26 mouse cellular contexts compared by ENCODE assay signal in genomic region chr10:17600762-17601108, GRCm38 (mm10).
A peak's percentile ranks its signal among the peaks of the same experiment; 100 is the strongest.
DNase-seq lines count a peak whose midpoint lies in the region; ATAC-seq and TF ChIP-seq lines count a peak whose summit lies in the region.
"Had no signal": no experiment of that assay in that cellular context is flagged by ENCODE, and none has a peak within 500 bp of the region (broad histone marks: within the 10 kb centered on the region; RNA-seq: fewer than 3 reads in every experiment).

No protein-coding gene starts in this region.

- peak; percentile 68; the same call in 1 of the 2 replicates for ATAC-seq in intestine, embryonic 15.5 days
- no peak for ATAC-seq in intestine, postnatal 0 days
- ATAC-seq in liver, embryonic 13.5 days (ENCODE audit: low read depth) = peak; percentile 81
- ATAC-seq in forebrain, postnatal 0 days = no peak
- ATAC-seq: hindbrain, embryonic 16.5 days; midbrain, embryonic 15.5 days; Patski had no signal

- no peak for TF ChIP-seq CTCF in intestine, postnatal 0 days (IDR thresholded peaks at IDR 0.05; ENCODE audit: low read depth)
- TF ChIP-seq CTCF in forebrain, postnatal 0 days (IDR thresholded peaks at IDR 0.05; ENCODE audit: low read depth) = no peak

- WGBS in intestine, embryonic 15.5 days = 40% methylated on average over 3 of the region's 3 CpGs
- 37% methylated on average over 3 of the region's 3 CpGs for WGBS in intestine, postnatal 0 days
- 5% methylated on average over 3 of the region's 3 CpGs for WGBS in liver, embryonic 13.5 days (ENCODE audit: insufficient replicate concordance)
- WGBS in forebrain, postnatal 0 days = 75% methylated on average over 3 of the region's 3 CpGs

- no peaks in the 10 kb centered on the region for H3K9me3 ChIP-seq in intestine, embryonic 15.5 days
- H3K9me3 ChIP-seq in intestine, postnatal 0 days (ENCODE audit: control insufficient read depth) = no peaks in the 10 kb centered on the region
- H3K9me3 ChIP-seq in liver, embryonic 13.5 days (replicated peaks) = no peaks in the 10 kb centered on the region
- H3K9me3 ChIP-seq in forebrain, postnatal 0 days (ENCODE audit: low read length) = no peaks in the 10 kb centered on the region
- H3K9me3 ChIP-seq: embryonic facial prominence, embryonic 15.5 days; forebrain, embryonic 10.5 days; midbrain, embryonic 15.5 days; neural tube, embryonic 15.5 days had no signal

- no peaks in the 10 kb centered on the region for H3K4me1 ChIP-seq in intestine, embryonic 15.5 days (replicated peaks)
- 0 out of 2 replicates have a peak, but pooled peaks cover 6% of the 10 kb centered on the region for H3K4me1 ChIP-seq in intestine, postnatal 0 days (replicated peaks; ENCODE audit: control insufficient read depth, insufficient read depth, low read length)
- peaks cover 69% of the 10 kb centered on the region for H3K4me1 ChIP-seq in liver, embryonic 13.5 days (replicated peaks)
- peaks cover 3% of the 10 kb centered on the region; the same call in 1 of the 2 replicates for H3K4me1 ChIP-seq in forebrain, postnatal 0 days (ENCODE audit: insufficient read depth)
- H3K4me1 ChIP-seq: embryonic facial prominence, embryonic 15.5 days; midbrain, embryonic 15.5 days; neural tube, embryonic 15.5 days had no signal

- H3K9ac ChIP-seq in intestine, embryonic 15.5 days = no peak overlapping the region
- no peak overlapping the region for H3K9ac ChIP-seq in intestine, postnatal 0 days (ENCODE audit: low read depth, low read length)
- H3K9ac ChIP-seq in liver, embryonic 13.5 days = peak overlapping the region; percentile 12; the same call in 1 of the 2 replicates
- no peak overlapping the region for H3K9ac ChIP-seq in forebrain, postnatal 0 days
- H3K9ac ChIP-seq: embryonic facial prominence, embryonic 15.5 days; midbrain, embryonic 15.5 days; neural tube, embryonic 15.5 days had no signal

- DNase-seq in c-Kit-positive CD71-positive TER-119-positive erythroid progenitor cells, embryonic 14.5 days (ENCODE audit: low spot score) = peak; percentile 79
- peak; percentile 75 for DNase-seq in liver, embryonic 13.5 days
- no peak for DNase-seq in cerebellum, postnatal 4 days (ENCODE audit: low spot score in 2 of 2)
- no peak for DNase-seq in forebrain, postnatal 0 days
- DNase-seq in lung, adult 18-20 months = no peak
- DNase-seq: adrenal gland, adult 8-10 months; cerebellum, adult 11 months; cerebellum, postnatal 10 days; gastrocnemius, postnatal 14 days; heart, adult 18-20 months; heart, postnatal 10 days; kidney, adult 2 months; kidney, postnatal 10 days; left cerebral cortex, postnatal 4 days; lung, postnatal 14 days; right cerebral cortex, postnatal 25 days; thymus, adult 2 months had no signal

- H3K36me3 ChIP-seq in intestine, embryonic 15.5 days = no peaks in the 10 kb centered on the region
- no peaks in the 10 kb centered on the region for H3K36me3 ChIP-seq in intestine, postnatal 0 days (ENCODE audit: control insufficient read depth, insufficient read depth)
- no peaks in the 10 kb centered on the region for H3K36me3 ChIP-seq in liver, embryonic 13.5 days
- H3K36me3 ChIP-seq in forebrain, postnatal 0 days (ENCODE audit: insufficient read depth) = no peaks in the 10 kb centered on the region
- H3K36me3 ChIP-seq: embryonic facial prominence, embryonic 15.5 days; forebrain, embryonic 10.5 days; midbrain, embryonic 15.5 days; neural tube, embryonic 15.5 days had no signal

- no peak overlapping the region for H3K4me3 ChIP-seq in intestine, embryonic 15.5 days (replicated peaks)
- no peak overlapping the region for H3K4me3 ChIP-seq in intestine, postnatal 0 days (ENCODE audit: low read depth, low read length)
- H3K4me3 ChIP-seq in liver, embryonic 13.5 days (replicated peaks) = no peak overlapping the region
- no peak overlapping the region for H3K4me3 ChIP-seq in forebrain, postnatal 0 days (ENCODE audit: low read depth, low read length)
- H3K4me3 ChIP-seq: embryonic facial prominence, embryonic 15.5 days; forebrain, embryonic 10.5 days; layer of hippocampus, adult 2 months; midbrain, embryonic 15.5 days; neural tube, embryonic 15.5 days had no signal

- H3K27me3 ChIP-seq in intestine, embryonic 15.5 days (replicated peaks) = no peaks in the 10 kb centered on the region
- H3K27me3 ChIP-seq in intestine, postnatal 0 days (replicated peaks; ENCODE audit: control insufficient read depth, insufficient read depth, low read length) = no peaks in the 10 kb centered on the region
- no peaks in the 10 kb centered on the region for H3K27me3 ChIP-seq in liver, embryonic 13.5 days
- H3K27me3 ChIP-seq in forebrain, postnatal 0 days (ENCODE audit: insufficient read depth, low read length) = no peaks in the 10 kb centered on the region
- H3K27me3 ChIP-seq: embryonic facial prominence, embryonic 15.5 days; midbrain, embryonic 15.5 days; neural tube, embryonic 15.5 days; Patski had no signal

- no peak overlapping the region for H3K4me2 ChIP-seq in intestine, embryonic 15.5 days (replicated peaks)
- H3K4me2 ChIP-seq in intestine, postnatal 0 days (replicated peaks; ENCODE audit: low read depth) = no peak overlapping the region
- H3K4me2 ChIP-seq in liver, embryonic 13.5 days = peak overlapping the region; percentile 37
- no peak overlapping the region for H3K4me2 ChIP-seq in forebrain, postnatal 0 days (ENCODE audit: low read depth)
- H3K4me2 ChIP-seq: embryonic facial prominence, embryonic 15.5 days; midbrain, embryonic 15.5 days; neural tube, embryonic 15.5 days had no signal

- H3K27ac ChIP-seq in intestine, embryonic 15.5 days = no peak overlapping the region
- no peak overlapping the region for H3K27ac ChIP-seq in intestine, postnatal 0 days (ENCODE audit: low read depth, low read length)
- H3K27ac ChIP-seq in liver, embryonic 13.5 days = peak overlapping the region; percentile 78
- H3K27ac ChIP-seq in forebrain, postnatal 0 days (ENCODE audit: low read depth, low read length) = no peak overlapping the region
- H3K27ac ChIP-seq: embryonic facial prominence, embryonic 15.5 days; forebrain, embryonic 10.5 days; layer of hippocampus, adult 2 months; midbrain, embryonic 15.5 days; neural tube, embryonic 15.5 days had no signal

Comparison
In these comparisons a context has a peak if more than half of its experiments do, and no peak if none do; other contexts are left out.
1. ATAC-seq: peak in intestine, embryonic 15.5 days (single experiment) and liver, embryonic 13.5 days (single experiment); none in intestine, postnatal 0 days (single experiment) and forebrain, postnatal 0 days (single experiment).
2. DNase-seq: peak in c-Kit-positive CD71-positive TER-119-positive erythroid progenitor cells, embryonic 14.5 days (single experiment) and liver, embryonic 13.5 days (single experiment); none in cerebellum, postnatal 4 days (0 of 2), forebrain, postnatal 0 days (single experiment) and lung, adult 18-20 months (0 of 2).